Mouse (Mus musculus) limb, embryonic 14.5 days (tissue): ENCODE measurements around the gene Lipn. TPM values are rescaled to one million over a fixed set of nuclear protein-coding genes. Genes with fewer than 3 reads are reported as not detected.

ENCODE experiments used
- ATAC-seq: fragments of 200-750 bp; cut with Nextera tagmentation; 2 replicates; pipeline ENCODE4 v1.8.0; 2017; ENCODE audit warnings: low read depth, moderate number of reproducible peaks, moderate TSS enrichment; ENCODE audit not compliant: low FRiP score
- DNase-seq: peaks from one replicate; pipeline ENCODE4 v3.0.0-alpha.2; 2015; ENCODE audit warnings: low spot score
- H3K27ac ChIP-seq: fragments of 300-500 bp; sonication (generic); replicated peaks from 2 replicates; pipeline ENCODE4 v1.5.1; 2014; ENCODE audit warnings: low read depth, mild to moderate bottlenecking, low read length, moderate library complexity, mixed read lengths
- H3K27me3 ChIP-seq: fragments of 300-500 bp; sonication (generic); 2 replicates; pipeline ENCODE4 v1.6.1; 2014; ENCODE audit warnings: low read length, mixed read lengths; ENCODE audit not compliant: control insufficient read depth, insufficient read depth
- H3K36me3 ChIP-seq: fragments of 300-500 bp; sonication (generic); 2 replicates; pipeline ENCODE4 v1.6.1; 2014; ENCODE audit warnings: mild to moderate bottlenecking, low read length, moderate library complexity, mixed read lengths; ENCODE audit not compliant: control insufficient read depth, insufficient read depth
- H3K4me1 ChIP-seq: fragments of 300-500 bp; sonication (generic); 2 replicates; pipeline ENCODE4 v1.6.1; 2014; ENCODE audit warnings: antibody characterized with exemption, low read length, mixed read lengths; ENCODE audit not compliant: control insufficient read depth, insufficient read depth
- H3K4me2 ChIP-seq: fragments of 300-500 bp; sonication (generic); replicated peaks from 2 replicates; pipeline ENCODE4 v1.6.1; 2014; ENCODE audit warnings: low read depth, mild to moderate bottlenecking, low read length, moderate library complexity; ENCODE audit not compliant: severe bottlenecking
- H3K4me3 ChIP-seq: fragments of 300-500 bp; sonication (generic); replicated peaks from 2 replicates; pipeline ENCODE4 v1.5.1; 2014; ENCODE audit warnings: low read length
- H3K9ac ChIP-seq: fragments of 300-500 bp; sonication (generic); 2 replicates; pipeline ENCODE4 v1.6.1; 2014; ENCODE audit warnings: mild to moderate bottlenecking, low read depth, low read length, moderate library complexity; ENCODE audit not compliant: severe bottlenecking
- H3K9me3 ChIP-seq: fragments of 300-500 bp; sonication (generic); 2 replicates; pipeline ENCODE4 v1.6.1; 2016; ENCODE audit warnings: low read length; ENCODE audit not compliant: control insufficient read depth
- POLR2A ChIP-seq: fragments of 200-500 bp; IDR thresholded peaks from 2 replicates; pipeline ENCODE4 v1.8.0; 2012; ENCODE audit warnings: inconsistent platforms, mild to moderate bottlenecking, moderate library complexity, borderline replicate concordance; ENCODE audit not compliant: insufficient read depth, insufficient read length; ENCODE audit errors: extremely low read depth
- WGBS: fragments of 180-500 bp; shearing (Covaris S2); extraction: QIAGEN DNeasy Blood & Tissue Kit; methylation state at CpG from one replicate; pipeline ENCODE4 v1.1.7; 2014; 5-methylcytosine and 5-hydroxymethylcytosine counted together
- polyA plus RNA-seq, 2 experiments: library from polyadenylated mRNA; depleted of rRNA in 1 of 2; stranded (reverse) in 1 of 2; unstranded in 1 of 2; fragments of >200 nt; fragmentation: Nextera tagmentation in 1 of 2; extraction: Ambion mirVana in 1 of 2; gene quantifications; 2 replicates each; pipeline versions ENCODE4 v1.2.1 to v1.2.3; 2012 to 2014

The Lipn gene
- polyA plus RNA-seq, 2 experiments = not detected

- H3K27me3 ChIP-seq = no peaks in the 10 kb centered on the region
- no peaks in the 10 kb centered on the region for H3K36me3 ChIP-seq
- no peak overlapping the region for H3K27ac ChIP-seq
- no peak overlapping the region for H3K4me2 ChIP-seq
- no peaks in the 10 kb centered on the region for H3K4me1 ChIP-seq
- no peaks in the 10 kb centered on the region for H3K9me3 ChIP-seq
- 71% methylated on average over 3 of the region's 3 CpGs for WGBS
- no peak for TF ChIP-seq POLR2A
- DNase-seq (no peak), ATAC-seq (no peak)
- no peak overlapping the region for H3K9ac ChIP-seq
- no peak overlapping the region for H3K4me3 ChIP-seq
Measured at GRCm38 (mm10) chr19:34089011-34089680, 22.0 kb downstream of the Lipn start.

- DNase-seq = no peak
- H3K9ac ChIP-seq = no peak overlapping the region
- no peak for TF ChIP-seq POLR2A
- no peak overlapping the region for H3K4me2 ChIP-seq
- H3K4me3 ChIP-seq = no peak overlapping the region
- ATAC-seq = no peak
- no peaks in the 10 kb centered on the region for H3K36me3 ChIP-seq
- H3K27ac ChIP-seq = no peak overlapping the region
- WGBS = 64% methylated on average over 5 of the region's 5 CpGs
- H3K9me3 ChIP-seq = no peaks in the 10 kb centered on the region
- H3K27me3 ChIP-seq = no peaks in the 10 kb centered on the region
- H3K4me1 ChIP-seq = no peaks in the 10 kb centered on the region
Measured at GRCm38 (mm10) chr19:34095381-34095780, 28.2 kb downstream of the Lipn start.

- ATAC-seq (no peak), DNase-seq (no peak)
- Histone ChIP-seq H3K9ac (no peak overlapping the region), H3K27ac (no peak overlapping the region), H3K36me3 (no peaks in the 10 kb centered on the region), H3K9me3 (no peaks in the 10 kb centered on the region), H3K4me3 (no peak overlapping the region), H3K4me1 (no peaks in the 10 kb centered on the region), H3K4me2 (no peak overlapping the region), H3K27me3 (no peaks in the 10 kb centered on the region)
- WGBS = 46% methylated on average over 1 of the region's 1 CpGs
- no peak for TF ChIP-seq POLR2A
Measured at GRCm38 (mm10) chr19:34096228-34096627, 29.1 kb downstream of the Lipn start.

- TF ChIP-seq POLR2A = no peak
- H3K36me3 ChIP-seq = no peaks in the 10 kb centered on the region
- H3K27me3 ChIP-seq = no peaks in the 10 kb centered on the region
- H3K9ac ChIP-seq = no peak within 1 kb of the TSS
- H3K27ac ChIP-seq = no peak within 1 kb of the TSS
- no peak for DNase-seq
- WGBS = 65% methylated on average over 4 of the region's 4 CpGs
- no peaks in the 10 kb centered on the region for H3K9me3 ChIP-seq
- H3K4me2 ChIP-seq = no peak within 1 kb of the TSS
- no peaks in the 10 kb centered on the region for H3K4me1 ChIP-seq
- no peak for ATAC-seq
- no peak within 1 kb of the TSS for H3K4me3 ChIP-seq
Measured at GRCm38 (mm10) chr19:34100633-34101032, 33.5 kb downstream of the Lipn start, which contains the start of gene Lipm. Gene Lipm, plus strand, starts transcription at chr19:34100933.

- H3K27me3 ChIP-seq = no peaks in the 10 kb centered on the region
- DNase-seq = peak; percentile 44
- no peak for TF ChIP-seq POLR2A
- no peak overlapping the region for H3K4me3 ChIP-seq
- H3K9me3 ChIP-seq = no peaks in the 10 kb centered on the region
- ATAC-seq = no peak
- H3K36me3 ChIP-seq = no peaks in the 10 kb centered on the region
- H3K4me2 ChIP-seq = no peak overlapping the region
- H3K4me1 ChIP-seq = no peaks in the 10 kb centered on the region
- H3K9ac ChIP-seq = no peak overlapping the region
- WGBS = 83% methylated on average over 7 of the region's 7 CpGs
- no peak overlapping the region for H3K27ac ChIP-seq
Measured at GRCm38 (mm10) chr19:34101888-34102287, 34.7 kb downstream of the Lipn start.
